Mouse (Mus musculus) liver, embryonic 16.5 days (tissue): ENCODE data around the gene Gm8356. TPM values are rescaled to one million over a fixed set of nuclear protein-coding genes. Genes with fewer than 3 reads are reported as not detected.
"Not testable (repeated sequence)": the region's sequence is repeated elsewhere in the genome, so short reads cannot be mapped to it uniquely, and the experiment has no call there.

Experiments used
- ATAC-seq: fragments of 200-750 bp; cut with Nextera tagmentation; 2 replicates; pipeline ENCODE4 v1.8.0; 2017; ENCODE audit warnings: low read depth, mild to moderate bottlenecking, moderate number of reproducible peaks, moderate library complexity
- H3K27ac ChIP-seq: fragments of 300-500 bp; sonication (generic); 2 replicates; pipeline ENCODE4 v1.5.1; 2014; ENCODE audit warnings: mild to moderate bottlenecking, low read length
- H3K27me3 ChIP-seq: fragments of 300-500 bp; sonication (generic); 2 replicates; pipeline ENCODE4 v1.6.1; 2014; ENCODE audit warnings: low read depth, low read length, mixed read lengths; ENCODE audit not compliant: control insufficient read depth, insufficient read depth
- H3K36me3 ChIP-seq: fragments of 300-500 bp; sonication (generic); 2 replicates; pipeline ENCODE4 v1.6.1; 2014; ENCODE audit warnings: mild to moderate bottlenecking; ENCODE audit not compliant: control insufficient read depth, insufficient read depth
- H3K4me1 ChIP-seq: fragments of 300-500 bp; sonication (generic); 2 replicates; pipeline ENCODE4 v1.6.1; 2014; ENCODE audit warnings: low read depth, low read length, mixed read lengths; ENCODE audit not compliant: control insufficient read depth
- H3K4me2 ChIP-seq: fragments of 300-500 bp; sonication (generic); 2 replicates; pipeline ENCODE4 v1.6.1; 2014; ENCODE audit warnings: low read depth, low read length, mixed read lengths
- H3K4me3 ChIP-seq: fragments of 300-500 bp; sonication (generic); 2 replicates; pipeline ENCODE4 v1.5.1; 2014; ENCODE audit warnings: low read depth, mild to moderate bottlenecking, low read length
- H3K9ac ChIP-seq: fragments of 300-500 bp; sonication (generic); 2 replicates; pipeline ENCODE4 v1.6.1; 2014; ENCODE audit warnings: low read depth, low read length
- H3K9me3 ChIP-seq: fragments of 300-500 bp; sonication (generic); replicated peaks from 2 replicates; pipeline ENCODE4 v1.6.1; 2016; ENCODE audit warnings: low read length; ENCODE audit not compliant: control insufficient read depth
- WGBS: fragments of 180-500 bp; shearing (Covaris S2); extraction: QIAGEN DNeasy Blood & Tissue Kit; methylation state at CpG from one replicate; pipeline ENCODE4 v1.1.7; 2014; ENCODE audit not compliant: insufficient replicate concordance; 5-methylcytosine and 5-hydroxymethylcytosine counted together
- polyA plus RNA-seq: library from polyadenylated mRNA; unstranded; fragments of >200 nt; fragmentation: Nextera tagmentation; extraction: Ambion mirVana; gene quantifications from 2 replicates; pipeline ENCODE4 v1.2.1, GENCODE M21; 2015

Gm8356 gene
- polyA plus RNA-seq = not detected in 2 replicates

- H3K36me3 ChIP-seq, H3K27ac ChIP-seq, H3K9ac ChIP-seq, H3K4me3 ChIP-seq, H3K4me1 ChIP-seq, H3K4me2 ChIP-seq, H3K27me3 ChIP-seq, ATAC-seq, H3K9me3 ChIP-seq: not testable (repeated sequence)
- WGBS = no CpG with 5 or more reads among the region's 2 CpGs
Observed at GRCm38 (mm10) chr14:6537190-6537589, at the start of gene Gm8356. TSS of gene Gm8356 (minus strand) at chr14:6537290.

GRCm38 (mm10) chr14:6486331-6486730, 50.8 kb downstream of the Gm8356 start:
- not testable (repeated sequence) for H3K4me1 ChIP-seq, H3K9me3 ChIP-seq, H3K36me3 ChIP-seq, H3K4me3 ChIP-seq, H3K4me2 ChIP-seq, H3K27me3 ChIP-seq, H3K9ac ChIP-seq, ATAC-seq, H3K27ac ChIP-seq
- 17% methylated on average over 1 of the region's 1 CpGs for WGBS

GRCm38 (mm10) chr14:6485541-6485940, 51.5 kb downstream of the Gm8356 start:
- H3K27ac ChIP-seq, H3K36me3 ChIP-seq, H3K4me2 ChIP-seq, H3K9ac ChIP-seq, H3K27me3 ChIP-seq, H3K9me3 ChIP-seq, H3K4me1 ChIP-seq, H3K4me3 ChIP-seq, ATAC-seq: not testable (repeated sequence)
- WGBS = no CpG with 5 or more reads among the region's 1 CpGs

GRCm38 (mm10) chr14:6482126-6482525, 55.0 kb downstream of the Gm8356 start:
- not testable (repeated sequence) for H3K4me1 ChIP-seq, H3K27me3 ChIP-seq, ATAC-seq, H3K9ac ChIP-seq, H3K9me3 ChIP-seq, H3K4me2 ChIP-seq, H3K36me3 ChIP-seq, H3K4me3 ChIP-seq, H3K27ac ChIP-seq
- 55% methylated on average over 7 of the region's 8 CpGs for WGBS

Other genes starting within 250 kb of the Gm8356 start
- gene Gm21103, start 232.4 kb downstream of the Gm8356 start, polyA plus RNA-seq = not detected in 2 replicates
- gene Gm3618, start 193.6 kb downstream of the Gm8356 start, polyA plus RNA-seq = not detected in 2 replicates
- not detected in 2 replicates for gene Gm16440, start 147.0 kb downstream of the Gm8356 start, polyA plus RNA-seq
- gene Gm3591, start 124.8 kb downstream of the Gm8356 start, polyA plus RNA-seq = not detected in 2 replicates
- gene Gm3594, start 92.7 kb downstream of the Gm8356 start, polyA plus RNA-seq = not detected in 2 replicates
- gene Gm3629, start 53.3 kb upstream of the Gm8356 start, polyA plus RNA-seq = not detected in 2 replicates
- not detected in 2 replicates for gene Gm3460, start 85.1 kb upstream of the Gm8356 start, polyA plus RNA-seq
- gene Gm10251, start 146.9 kb upstream of the Gm8356 start, polyA plus RNA-seq = not detected in 2 replicates
- not detected in 2 replicates for gene Gm8050, start 183.0 kb upstream of the Gm8356 start, polyA plus RNA-seq
- gene Gm3636, start 205.0 kb upstream of the Gm8356 start, polyA plus RNA-seq = 0.12 TPM in 1 of 2 replicates, not detected in the other
- gene Gm8362, start 237.1 kb upstream of the Gm8356 start, polyA plus RNA-seq = not detected in 2 replicates